Mouse (Mus musculus) Patski (cell line): ENCODE data around the gene Dnajc28. TPM values are rescaled to one million over a fixed set of nuclear protein-coding genes. Genes with fewer than 3 reads are reported as not detected.

Source experiments
- ATAC-seq: fragments of 100-300 bp; one replicate; pipeline ENCODE4 v1.8.0; 2021
- CTCF ChIA-PET: fragments of 350-600 bp; sonication (Branson Sonifier 250); formaldehyde crosslinking; loops from one replicate; lab custom pipeline; 2022; ENCODE audit warnings: inconsistent platforms; lab: Charles Lee
- POLR2A ChIA-PET: fragments of 350-600 bp; sonication (Branson Sonifier 250); formaldehyde crosslinking; loops from one replicate; lab custom pipeline; 2022; ENCODE audit warnings: antibody characterized with exemption, inconsistent platforms; lab: Charles Lee
- DNase-seq: peaks from one replicate; pipeline ENCODE4 v3.0.0-alpha.2; 2011; ENCODE audit warnings: low read depth, low spot score
- H3K27me3 ChIP-seq: fragments of 371-371 bp; one replicate; pipeline ENCODE4 v1.5.1; 2021
- CTCF ChIP-seq: fragments of 100-300 bp; IDR thresholded peaks from one replicate; pipeline ENCODE4 v1.5.1; 2021
- in situ Hi-C: fragments of 300-500 bp; cut with MboI; formaldehyde crosslinking; loops from 3 replicates; pipeline ENCODE4 v1.11.1; 2018; ENCODE audit warnings: low pct_unique_long_range_greater_than_20kb, mixed read lengths
- polyA plus RNA-seq: library from polyadenylated mRNA; unstranded; gene quantifications from one replicate; pipeline ENCODE4 v1.2.3, GENCODE M21; 2021

Gene Dnajc28
- polyA plus RNA-seq, 1 experiment from 2014 or later: 5.0 TPM

- in situ Hi-C loops: no loop called here
- DNase-seq: no peak
- POLR2A ChIA-PET: no interaction called here
Observed at GRCm38 (mm10) chr16:91595076-91595475, 23.8 kb downstream of the Dnajc28 start.

GRCm38 (mm10) chr16:91593262-91593661 is 25.6 kb downstream of the Dnajc28 start:
- ChIA-PET CTCF (interaction anchor here (2.8 kb wide), 1 partner anchor 11 kb away, joined by 10 read pairs; no protein-coding TSS in a partner anchor), POLR2A (interaction anchor here (0.9 kb wide), 1 partner anchor 16 kb away, joined by 3 read pairs; no protein-coding TSS in a partner anchor)
- in situ Hi-C loops: no loop called here
- ATAC-seq: no peak
- no peak for DNase-seq
- no peak for TF ChIP-seq CTCF
- no peaks in the 10 kb centered on the region for H3K27me3 ChIP-seq

More at GRCm38 (mm10) chr16:91595076-91595475, 23.8 kb downstream of the Dnajc28 start:
- TF ChIP-seq CTCF: no peak
- ATAC-seq: no peak
- CTCF ChIA-PET: no interaction called here
- H3K27me3 ChIP-seq: no peaks in the 10 kb centered on the region

- DNase-seq (no peak), ATAC-seq (no peak)
- TF ChIP-seq CTCF: no peak
- ChIA-PET CTCF (interaction anchor here (2.8 kb wide), 1 partner anchor 10 kb away, joined by 10 read pairs; no protein-coding TSS in a partner anchor), POLR2A (no interaction called here)
- in situ Hi-C loops: no loop called here
- H3K27me3 ChIP-seq: no peaks in the 10 kb centered on the region
Observed at GRCm38 (mm10) chr16:91592162-91592561, 26.7 kb downstream of the Dnajc28 start.

GRCm38 (mm10) chr16:91588703-91589102 is 30.1 kb downstream of the Dnajc28 start:
- in situ Hi-C loops: loop anchor here (5.0 to 10.0 kb wide), 2 partner anchors 76 to 224 kb away; no protein-coding TSS in a partner anchor
- ATAC-seq (no peak), DNase-seq (no peak)
- ChIA-PET CTCF (interaction anchor here (2.0 kb wide), 1 partner anchor 77 kb away, joined by 6 read pairs; no protein-coding TSS in a partner anchor), POLR2A (interaction anchor here (0.6 kb wide), 4 partner anchors 21 to 757 kb away, joined by 3 to 4 read pairs (median 3); no protein-coding TSS in a partner anchor)
- TF ChIP-seq CTCF: no peak
- no peaks in the 10 kb centered on the region for H3K27me3 ChIP-seq

GRCm38 (mm10) chr16:91587730-91588453 is 30.9 kb downstream of the Dnajc28 start:
- in situ Hi-C loops: loop anchor here (5.0 to 10.0 kb wide), 2 partner anchors 76 to 223 kb away; no protein-coding TSS in a partner anchor
- no peak for DNase-seq
- ChIA-PET POLR2A (no interaction called here), CTCF (interaction anchor here (0.6 kb wide), 1 partner anchor 972 kb away, joined by 3 read pairs; no protein-coding TSS in a partner anchor)
- H3K27me3 ChIP-seq: no peaks in the 10 kb centered on the region
- TF ChIP-seq CTCF: no peak
- no peak for ATAC-seq

- no peak for DNase-seq
- H3K27me3 ChIP-seq: no peaks in the 10 kb centered on the region
- no peak for ATAC-seq
- no peak for TF ChIP-seq CTCF
- in situ Hi-C loops: loop anchor here (5.0 to 10.0 kb wide), 2 partner anchors 74 to 221 kb away; no protein-coding TSS in a partner anchor
- POLR2A ChIA-PET: interaction anchor here (0.6 kb wide), 1 partner anchor 67 kb away, joined by 3 read pairs; no protein-coding TSS in a partner anchor
- CTCF ChIA-PET: no interaction called here
Observed at GRCm38 (mm10) chr16:91586244-91586643, 32.6 kb downstream of the Dnajc28 start.

GRCm38 (mm10) chr16:91585617-91586016 is 33.2 kb downstream of the Dnajc28 start:
- ATAC-seq (no peak), DNase-seq (no peak)
- POLR2A ChIA-PET: interaction anchor here (0.6 kb wide), 1 partner anchor 68 kb away, joined by 3 read pairs; no protein-coding TSS in a partner anchor
- TF ChIP-seq CTCF: no peak
- CTCF ChIA-PET: no interaction called here
- in situ Hi-C loops: loop anchor here (5.0 to 10.0 kb wide), 2 partner anchors 73 to 221 kb away; no protein-coding TSS in a partner anchor
- no peaks in the 10 kb centered on the region for H3K27me3 ChIP-seq

- no peak for DNase-seq
- peak; percentile 71 for TF ChIP-seq CTCF
- ChIA-PET POLR2A (interaction anchor here (1.0 kb wide), 1 partner anchor 9 kb away, joined by 5 read pairs; no protein-coding TSS in a partner anchor), CTCF (interaction anchor here (0.8 to 2.8 kb wide), 10 partner anchors 10 to 223 kb away, joined by 3 to 11 read pairs (median 5); no protein-coding TSS in a partner anchor)
- no peaks in the 10 kb centered on the region for H3K27me3 ChIP-seq
- no peak for ATAC-seq
- in situ Hi-C loops: loop anchor here (10.0 kb wide), 1 partner anchor 218 kb away; no protein-coding TSS in a partner anchor
Observed at GRCm38 (mm10) chr16:91582307-91582706, 36.5 kb downstream of the Dnajc28 start.

- CTCF ChIA-PET: interaction anchor here (1.5 kb wide), 1 partner anchor 9 kb away, joined by 5 read pairs; no protein-coding TSS in a partner anchor
Observed at GRCm38 (mm10) chr16:91578980-91579720, 39.7 kb downstream of the Dnajc28 start.

GRCm38 (mm10) chr16:91575151-91575550 is 43.7 kb downstream of the Dnajc28 start:
- in situ Hi-C loops: no loop called here
- no peak for ATAC-seq
- H3K27me3 ChIP-seq: no peaks in the 10 kb centered on the region
- no peak for TF ChIP-seq CTCF
- no peak for DNase-seq
- ChIA-PET POLR2A (no interaction called here), CTCF (interaction anchor here (1.1 kb wide), 2 partner anchors 9 to 18 kb away, joined by 3 read pairs; no protein-coding TSS in a partner anchor)

More at GRCm38 (mm10) chr16:91578980-91579720, 39.7 kb downstream of the Dnajc28 start:
- in situ Hi-C loops: no loop called here
- DNase-seq (no peak), ATAC-seq (no peak)
- POLR2A ChIA-PET: no interaction called here
- no peak for TF ChIP-seq CTCF
- no peaks in the 10 kb centered on the region for H3K27me3 ChIP-seq
